Mouse (Mus musculus) T-helper 2 cell (primary cell): ENCODE results near the gene Npsr1.

Source experiments
- in situ Hi-C: fragments of 300-600 bp; cut with MboI, MseI; formaldehyde crosslinking; loops from one replicate; pipeline ENCODE4 v1.15.1; 2025; ENCODE audit warnings: high pct_unique_total_duplicates

Gene Npsr1

DNA sequence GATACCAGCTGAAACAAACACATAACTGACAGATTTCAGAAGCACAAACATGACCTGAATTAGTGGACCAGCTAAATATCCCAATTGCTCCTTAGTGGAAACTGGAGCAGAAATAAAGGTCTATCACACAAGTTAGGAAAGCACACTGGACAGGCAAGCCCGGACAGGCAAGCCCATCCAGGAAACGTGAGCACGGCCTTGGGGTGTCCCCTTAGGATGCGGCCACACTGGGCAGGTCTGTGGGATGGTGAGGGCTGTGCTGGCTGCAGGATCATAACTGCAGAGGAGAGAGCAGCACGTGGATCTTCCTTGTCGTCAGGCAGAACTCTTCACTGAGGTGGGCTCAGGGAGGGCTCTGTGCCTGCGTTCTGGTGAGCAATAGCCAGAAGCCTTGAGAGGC lies at the start of gene Npsr1:
Gene Npsr1, plus strand, starts transcription at position 301 of the 400 bp plus-strand sequence.
- in situ Hi-C loops = no loop called here

DNA sequence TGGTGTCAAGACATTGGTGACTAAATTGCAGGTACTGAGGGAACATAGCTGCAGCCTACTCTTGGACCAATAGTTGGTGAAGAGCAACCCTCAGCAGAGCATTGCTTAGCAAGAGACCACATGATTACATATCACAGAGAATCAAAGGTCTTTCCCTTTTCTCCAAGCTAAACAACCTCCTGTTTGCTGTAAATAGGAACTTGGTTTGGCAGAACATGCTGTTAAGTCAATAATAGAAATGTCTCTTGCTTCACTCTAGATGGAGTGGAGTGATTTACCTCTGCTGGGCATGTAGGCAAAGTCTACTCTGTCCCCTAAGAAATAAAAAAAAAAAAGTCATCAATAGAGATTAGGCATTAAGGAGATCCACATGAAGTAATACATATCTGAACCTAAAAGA lies 46.3 kb upstream of the Npsr1 start:
- in situ Hi-C loops = no loop called here

DNA sequence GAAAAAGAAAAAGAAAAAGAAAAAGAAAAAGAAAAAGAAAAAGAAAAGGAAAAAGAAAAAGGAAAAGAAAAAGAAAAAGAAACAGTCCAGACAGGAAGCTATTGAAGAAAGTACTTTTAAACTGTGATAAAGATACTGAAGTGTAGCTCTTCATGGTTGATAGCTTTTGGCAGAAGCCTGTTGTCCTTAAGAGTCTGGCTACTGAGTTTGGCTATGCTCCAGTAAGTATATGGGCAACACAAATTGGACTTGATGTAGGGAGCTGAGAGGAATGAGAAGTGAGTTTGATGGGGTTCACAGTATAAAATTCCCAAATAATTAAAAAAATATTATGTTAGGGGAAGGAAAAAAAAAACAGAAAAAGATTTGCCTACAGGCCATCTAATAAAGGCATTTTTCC lies 34.5 kb upstream of the Npsr1 start:
- in situ Hi-C loops = no loop called here

DNA sequence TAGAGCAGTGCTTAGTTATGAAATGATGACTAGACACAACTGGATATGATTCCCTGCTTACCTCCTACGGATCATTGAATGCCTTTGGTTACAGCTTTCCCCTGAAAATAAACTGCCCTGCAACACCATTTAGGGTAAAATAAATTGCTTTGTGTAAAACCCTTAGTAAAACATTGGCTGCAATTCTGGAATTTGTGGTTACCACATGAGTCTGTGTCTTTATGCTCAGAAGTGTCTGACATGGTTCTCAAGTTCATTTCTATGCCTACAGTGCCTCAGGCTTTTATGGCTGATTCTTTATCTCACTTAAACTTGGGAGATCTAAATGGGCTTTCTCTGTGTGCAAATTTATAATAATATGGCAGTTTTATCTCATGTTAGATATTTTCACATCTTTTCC lies 26.1 kb upstream of the Npsr1 start:
- in situ Hi-C loops = no loop called here

DNA sequence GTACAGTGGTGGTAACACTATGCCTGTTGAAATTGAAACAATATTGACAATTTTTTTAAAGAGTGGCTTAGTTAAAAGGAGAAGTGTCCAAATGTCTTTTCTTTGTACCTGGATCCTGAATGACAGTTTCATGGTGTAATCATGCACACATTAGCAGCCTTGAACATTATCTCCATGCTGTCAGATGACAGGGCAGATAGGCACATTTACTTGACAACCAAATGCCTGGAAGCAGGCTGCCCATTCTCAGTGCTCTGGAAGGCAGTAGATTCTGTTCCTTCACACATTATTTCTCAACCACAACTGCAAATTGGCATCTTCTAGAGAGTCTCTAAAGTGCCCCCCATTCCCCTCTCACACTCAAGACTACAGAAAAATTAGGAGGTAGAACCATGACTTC lies 20.2 kb upstream of the Npsr1 start:
- in situ Hi-C loops = no loop called here

GRCm38 (mm10) chr9:24091875-24092274 lies 5.9 kb upstream of the Npsr1 start:
- in situ Hi-C loops = no loop called here

DNA sequence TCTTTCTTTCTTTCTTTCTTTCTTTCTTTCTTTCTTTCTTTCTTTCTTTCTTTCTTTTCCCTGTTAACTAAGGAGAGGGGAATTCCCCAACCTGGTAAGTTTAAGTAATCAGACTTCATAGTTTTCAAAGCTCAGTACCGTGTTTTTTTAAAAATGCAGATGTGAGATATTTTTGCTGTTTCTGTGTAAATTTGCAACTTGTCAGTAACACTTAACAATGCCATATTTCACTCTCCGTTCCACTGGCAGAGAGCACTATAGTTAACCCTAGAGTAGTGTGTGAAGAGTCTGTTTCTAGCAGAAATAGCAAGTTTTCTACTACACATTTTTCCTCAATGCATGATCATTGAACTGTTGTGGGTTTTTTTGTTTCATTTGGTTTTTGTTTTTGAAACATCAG lies 730 bp downstream of the Npsr1 start:
- in situ Hi-C loops = no loop called here

DNA sequence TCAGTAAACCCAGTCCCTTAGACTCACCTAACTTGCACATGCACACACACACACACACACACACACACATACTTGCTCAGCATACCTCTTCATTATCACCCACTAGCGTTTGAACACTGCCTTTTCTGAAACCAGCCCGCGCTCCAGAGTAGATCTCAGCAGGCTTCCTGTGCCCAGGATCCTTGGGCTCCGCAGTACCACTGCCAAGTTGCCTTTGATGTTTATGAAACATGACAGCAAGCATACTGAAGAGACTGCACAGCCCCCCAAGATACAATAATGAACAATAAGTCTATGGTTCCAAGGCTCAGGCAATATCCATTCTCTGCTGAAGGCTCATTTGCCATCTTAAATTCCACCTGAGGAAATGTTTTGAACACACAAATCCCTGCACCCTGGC lies 1.8 kb downstream of the Npsr1 start:
- in situ Hi-C loops = no loop called here

- in situ Hi-C loops = no loop called here
Observed at GRCm38 (mm10) chr9:24119423-24119822, 21.6 kb downstream of the Npsr1 start.

DNA sequence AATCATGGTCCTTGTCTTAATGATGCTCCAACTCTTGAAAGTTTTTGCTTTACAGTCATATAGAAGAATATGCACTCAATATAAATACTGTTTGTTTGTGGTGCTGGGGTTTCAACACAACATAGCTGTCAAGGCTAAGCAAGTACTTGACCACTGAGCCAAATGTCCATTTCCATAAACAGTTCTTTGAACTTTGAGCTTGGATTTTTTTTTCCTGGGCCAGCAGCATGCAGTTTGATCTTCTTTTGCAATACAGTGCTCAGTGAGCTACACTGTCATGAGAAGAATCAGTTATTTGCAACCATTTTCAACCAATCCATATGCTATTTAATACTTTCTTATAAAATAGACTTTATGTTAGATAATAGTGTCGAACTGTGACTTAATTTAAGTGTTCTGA lies 35.3 kb downstream of the Npsr1 start:
- in situ Hi-C loops = no loop called here

DNA sequence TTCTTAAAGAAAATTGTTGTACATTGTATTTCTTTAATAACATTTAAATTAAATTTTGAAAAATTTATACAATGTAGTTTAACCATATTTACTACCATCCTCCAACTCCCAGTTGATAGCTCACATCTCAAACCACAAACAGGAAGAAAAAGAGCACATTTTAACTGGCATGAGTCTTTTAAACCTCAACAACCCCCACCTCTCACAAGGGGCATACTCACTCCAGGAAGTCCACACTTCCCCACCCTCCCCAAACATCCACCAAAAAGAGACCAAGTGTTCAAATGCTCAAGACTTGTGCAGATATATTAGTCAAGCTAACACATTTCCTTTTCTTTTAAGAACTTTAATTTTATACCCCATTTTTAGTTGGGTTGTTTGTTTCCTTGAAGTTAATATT lies 38.6 kb downstream of the Npsr1 start:
- in situ Hi-C loops = no loop called here

DNA sequence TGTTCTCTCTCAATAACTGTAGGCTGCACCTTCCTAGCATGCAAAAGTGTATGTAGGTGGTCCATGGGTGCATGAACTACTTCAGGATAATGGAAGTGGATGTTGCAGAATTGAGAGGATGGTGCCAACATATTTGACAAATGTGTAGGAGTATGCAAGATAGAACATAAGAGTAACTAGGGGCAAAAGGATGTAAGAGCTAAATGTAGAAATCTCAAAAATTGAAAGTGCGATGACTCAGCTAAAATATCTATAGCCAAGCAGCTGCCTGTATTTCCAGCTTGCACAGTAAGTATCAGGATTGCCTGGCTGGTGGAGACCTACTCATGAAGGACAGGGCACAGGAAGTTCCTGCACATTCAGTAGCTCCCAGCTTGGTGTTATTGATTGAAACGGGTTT lies 46.5 kb downstream of the Npsr1 start:
- in situ Hi-C loops = no loop called here

GRCm38 (mm10) chr9:24157208-24157607 lies 59.4 kb downstream of the Npsr1 start:
- in situ Hi-C loops = no loop called here

DNA sequence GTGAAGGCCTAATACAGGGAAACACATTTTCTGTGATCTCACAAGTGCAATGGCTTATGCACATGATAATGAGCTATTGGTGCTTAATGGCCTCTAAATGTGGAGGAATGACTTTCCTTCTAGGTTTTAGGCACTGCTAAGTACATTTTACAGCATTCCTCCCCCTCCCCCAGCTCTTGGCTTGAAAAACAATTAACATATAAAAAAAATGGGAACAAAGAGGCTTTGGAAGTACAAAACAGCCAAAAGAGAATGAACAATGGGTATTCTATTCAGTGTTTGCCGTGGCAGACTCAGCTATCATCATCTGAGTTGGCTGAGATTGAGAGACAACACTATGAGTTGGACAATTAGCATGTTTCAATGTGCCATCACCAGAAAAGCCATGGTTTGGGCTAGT lies 62.6 kb downstream of the Npsr1 start:
- in situ Hi-C loops = no loop called here

GRCm38 (mm10) chr9:24168501-24168900 lies 70.7 kb downstream of the Npsr1 start:
- in situ Hi-C loops = no loop called here

DNA sequence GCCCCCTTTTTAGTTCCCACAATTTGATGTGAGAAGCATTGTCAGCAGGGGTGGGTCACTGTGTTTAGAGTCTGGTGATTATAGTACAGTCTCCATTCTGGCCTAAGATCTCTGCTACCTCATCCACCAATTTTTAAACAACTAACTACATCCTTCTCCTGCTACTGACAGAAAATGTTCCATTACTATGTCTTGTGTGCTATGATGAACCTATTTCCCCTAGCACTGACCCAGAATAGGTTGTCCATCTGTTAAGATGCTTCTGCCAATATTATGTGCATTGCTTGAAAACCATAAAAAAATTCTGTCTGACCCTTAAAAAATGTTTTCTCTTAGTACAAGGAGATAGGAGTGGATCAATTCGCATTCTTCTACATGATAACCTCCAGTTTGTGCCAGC lies 72.9 kb downstream of the Npsr1 start:
- in situ Hi-C loops = no loop called here

DNA sequence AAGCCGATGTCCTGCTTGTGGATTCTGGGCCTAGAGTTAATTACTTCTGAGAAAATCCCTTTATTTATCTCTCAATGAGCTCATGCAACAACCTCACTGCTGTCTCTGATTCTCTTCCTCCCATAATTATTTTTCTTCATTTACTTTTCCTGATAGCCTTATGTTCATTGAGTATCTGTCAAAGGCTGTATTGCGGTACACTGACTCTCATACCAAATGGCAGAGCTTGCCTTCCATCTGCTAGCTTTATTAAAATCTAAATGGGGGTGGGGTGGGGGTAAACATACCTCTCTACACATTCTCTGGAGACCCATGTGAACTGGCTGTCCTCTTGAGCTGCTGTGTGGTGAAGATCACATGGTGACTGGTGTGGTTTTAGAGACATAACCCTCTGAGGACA lies 80.9 kb downstream of the Npsr1 start:
- in situ Hi-C loops = no loop called here

DNA sequence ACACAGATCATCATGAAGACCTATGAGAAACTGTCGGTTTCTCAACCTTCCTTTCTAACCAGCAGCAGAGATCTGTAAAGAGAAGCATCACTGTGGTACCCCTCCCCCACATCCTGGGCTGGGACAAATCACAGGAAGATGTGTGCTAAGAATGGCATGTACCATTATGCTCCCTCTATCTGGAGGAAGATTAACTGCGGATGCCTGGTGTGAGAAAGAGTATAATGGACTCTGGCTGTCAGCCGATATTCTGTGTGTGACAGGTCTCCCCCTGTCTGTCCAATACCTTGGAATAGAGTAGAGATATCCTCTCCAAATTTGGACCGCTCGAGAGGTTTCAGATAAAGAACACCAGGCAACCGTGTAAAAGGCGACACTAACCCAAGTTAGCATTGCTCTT lies 83.1 kb downstream of the Npsr1 start:
- in situ Hi-C loops = no loop called here

GRCm38 (mm10) chr9:24186289-24186688 lies 88.5 kb downstream of the Npsr1 start:
- in situ Hi-C loops = no loop called here

- in situ Hi-C loops = no loop called here
Observed at GRCm38 (mm10) chr9:24189511-24190260, 91.9 kb downstream of the Npsr1 start.

GRCm38 (mm10) chr9:24190261-24190588 lies 92.4 kb downstream of the Npsr1 start:
- in situ Hi-C loops = no loop called here

- in situ Hi-C loops = no loop called here
Observed at GRCm38 (mm10) chr9:24198254-24198653, 100.5 kb downstream of the Npsr1 start.

GRCm38 (mm10) chr9:24211636-24212035 lies 113.8 kb downstream of the Npsr1 start:
- in situ Hi-C loops = no loop called here

DNA sequence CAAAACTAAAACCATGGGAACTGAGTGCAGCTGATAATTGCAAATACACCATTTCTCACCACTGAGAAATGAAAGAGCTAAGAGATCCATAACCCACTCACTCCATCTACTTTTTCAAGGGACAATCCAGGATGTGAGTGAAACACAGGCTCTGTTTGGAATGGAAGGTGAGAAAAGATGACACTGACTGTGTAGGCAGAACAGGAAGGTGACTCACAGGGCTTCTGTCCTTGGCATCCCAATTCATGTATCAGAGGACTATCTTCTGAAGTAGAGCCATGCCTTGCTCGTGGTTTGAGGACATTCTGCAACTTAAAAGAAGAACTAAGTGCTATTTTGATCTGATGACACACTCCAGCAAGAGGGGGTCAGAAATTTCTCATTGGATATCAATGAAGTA lies 119.9 kb downstream of the Npsr1 start:
- in situ Hi-C loops = no loop called here
